Mouse (Mus musculus): ENCODE measurements at regions not wholly inside any gene's neighbourhood (a gene's known extent, or its start where the extent isn't known, plus 50 kb on each side); places are given as distances from the start of the nearest gene placed in this dataset.

GRCm38 (mm10) chr8:10869866-10870265 lies 138.4 kb downstream of the Irs2 start:
- no peak for DNase-seq (ENCODE audit: low spot score in 2 of 2)

DNA sequence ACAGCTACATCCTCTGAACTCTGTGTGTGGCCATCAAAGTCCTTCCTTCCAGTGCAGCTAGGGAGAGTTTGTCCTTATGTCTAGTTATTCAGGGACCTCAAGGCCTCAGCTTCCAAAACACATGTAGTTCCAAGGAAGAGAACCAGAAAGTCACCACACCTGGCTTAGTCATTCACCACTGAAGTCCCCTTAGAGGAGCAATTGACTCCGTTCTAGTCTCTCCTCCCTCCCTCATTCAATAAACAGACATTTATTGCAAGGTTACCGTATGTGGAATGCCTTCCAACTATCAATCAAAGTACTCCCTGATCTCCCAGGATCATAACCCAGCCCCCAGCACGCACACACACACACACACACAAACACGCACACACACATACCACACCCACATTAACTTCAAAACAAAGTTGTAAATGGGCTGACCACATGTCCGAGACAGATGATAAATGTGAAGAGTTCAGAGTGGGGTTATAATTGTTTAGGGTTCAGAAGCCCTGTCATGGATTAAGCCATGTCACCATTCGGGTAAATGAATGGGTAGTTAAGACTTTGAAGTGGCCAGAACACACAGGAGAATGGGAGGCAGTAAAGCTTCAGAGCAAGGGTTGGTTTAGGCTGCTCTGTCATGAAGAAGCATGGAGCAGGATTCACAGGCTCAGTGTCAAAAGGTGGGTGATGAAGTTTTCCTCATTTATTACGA lies 141.4 kb downstream of the Irs2 start:
- no peak for DNase-seq (ENCODE audit: low spot score in 2 of 2)

DNA sequence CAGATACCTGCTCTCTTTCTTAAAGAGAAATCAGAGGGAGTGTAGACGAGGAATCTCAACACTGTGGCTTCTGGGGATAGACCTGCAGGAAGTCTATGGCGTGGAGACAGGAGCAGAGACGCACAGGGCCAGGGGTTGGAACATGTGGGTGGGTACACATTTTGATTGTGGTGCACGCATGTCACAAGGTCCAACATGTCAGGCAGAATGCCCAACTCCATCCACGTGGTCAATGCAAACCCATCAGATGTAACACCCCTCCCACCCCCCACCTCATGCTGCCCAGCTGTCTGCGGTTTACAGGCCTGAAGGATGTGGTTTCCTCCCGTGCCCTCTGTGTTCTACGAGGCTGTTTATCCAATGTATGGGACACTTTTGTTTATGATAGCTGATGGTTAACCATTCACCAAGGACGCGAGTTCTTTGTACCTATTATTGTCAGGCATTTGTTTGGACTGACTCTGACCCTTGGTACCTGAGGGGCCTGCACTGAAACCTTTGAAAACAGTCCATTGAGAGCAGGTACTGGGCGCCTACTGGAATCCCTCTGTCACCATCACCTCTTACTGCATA lies 142.2 kb downstream of the Irs2 start:
- no peak for DNase-seq (ENCODE audit: low spot score in 2 of 2)

GRCm38 (mm10) chr8:10865415-10865821 lies 142.8 kb downstream of the Irs2 start:
- no peak for DNase-seq (ENCODE audit: low spot score in 2 of 2)

GRCm38 (mm10) chr8:10862442-10862841 lies 145.8 kb downstream of the Irs2 start:
- DNase-seq (ENCODE audit: low spot score in 2 of 2) = no peak

GRCm38 (mm10) chr8:10860810-10861209 lies 147.4 kb downstream of the Irs2 start:
- no peak for DNase-seq (ENCODE audit: low spot score in 2 of 2)

DNA sequence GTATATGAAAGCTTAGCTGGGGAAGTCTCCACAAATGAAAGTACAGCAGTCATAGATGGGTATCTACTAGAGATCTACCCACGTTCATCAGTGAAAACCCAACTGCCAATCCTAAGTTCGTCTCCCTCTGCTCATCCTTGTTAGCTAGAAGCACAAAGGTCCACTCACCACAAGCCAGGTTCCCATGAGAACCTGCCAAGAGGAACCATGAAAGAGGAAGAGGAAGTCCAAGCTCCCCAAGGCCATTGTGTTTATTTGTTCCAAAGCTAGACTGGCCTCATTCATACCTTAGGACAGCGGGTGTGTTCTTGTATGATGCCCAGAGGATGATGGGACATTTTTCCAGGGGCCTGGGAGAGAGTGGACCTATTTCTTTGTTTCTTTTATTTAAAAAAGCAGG lies 150.4 kb downstream of the Irs2 start:
- DNase-seq (ENCODE audit: low spot score in 2 of 2) = no peak

GRCm38 (mm10) chr8:10856996-10857720 lies 151.1 kb downstream of the Irs2 start:
- no peak for DNase-seq (ENCODE audit: low spot score in 2 of 2)

DNA sequence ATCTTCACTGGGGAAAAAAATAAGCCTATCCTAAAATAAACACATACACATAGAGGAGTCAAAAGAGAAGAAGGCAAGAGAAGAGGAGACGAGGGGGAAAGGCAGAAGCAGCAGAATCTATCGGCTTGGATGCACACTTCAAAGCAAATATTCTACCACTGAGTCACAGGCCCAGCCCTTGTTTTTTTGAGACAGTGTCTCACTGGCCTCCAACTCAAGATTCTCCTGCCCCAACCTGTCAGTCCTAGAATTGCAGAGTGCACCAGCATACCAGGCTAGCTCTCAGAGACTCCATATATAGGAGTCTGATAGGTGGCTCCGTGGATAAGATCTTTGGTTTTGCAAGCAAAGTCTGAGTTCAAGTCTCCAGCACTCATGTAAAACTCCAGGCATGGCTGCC lies 152.6 kb downstream of the Irs2 start:
- DNase-seq (ENCODE audit: low spot score in 2 of 2) = no peak

- no peak for DNase-seq (ENCODE audit: low spot score in 2 of 2)
Observed at GRCm38 (mm10) chr8:10855131-10855530, 153.1 kb downstream of the Irs2 start.

DNA sequence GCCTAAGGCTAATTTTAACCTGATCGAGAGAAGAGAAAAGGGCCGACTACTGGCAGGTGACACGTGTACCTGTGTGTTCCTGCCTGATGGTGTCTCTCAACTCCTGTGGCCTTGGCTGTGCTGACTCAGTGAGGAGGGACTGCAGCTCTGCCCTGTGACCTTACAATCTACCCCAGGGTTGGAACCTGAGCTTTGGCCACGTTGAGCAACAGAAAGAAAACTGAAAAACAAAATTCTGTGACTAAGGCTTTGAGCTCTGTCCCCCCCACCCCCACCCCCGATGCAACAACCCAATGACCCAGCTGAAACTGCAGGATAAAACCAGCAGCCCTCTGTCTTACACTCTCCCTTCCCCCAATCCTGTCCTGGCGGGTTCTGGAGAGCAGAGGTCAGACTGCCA lies 153.7 kb downstream of the Irs2 start:
- no peak for DNase-seq (ENCODE audit: low spot score in 2 of 2)

- DNase-seq (ENCODE audit: low spot score in 2 of 2) = no peak
Observed at GRCm38 (mm10) chr8:10853901-10854300, 154.4 kb downstream of the Irs2 start.

- DNase-seq (ENCODE audit: low spot score in 2 of 2) = no peak
Observed at GRCm38 (mm10) chr8:10849916-10850315, 158.3 kb downstream of the Irs2 start.

DNA sequence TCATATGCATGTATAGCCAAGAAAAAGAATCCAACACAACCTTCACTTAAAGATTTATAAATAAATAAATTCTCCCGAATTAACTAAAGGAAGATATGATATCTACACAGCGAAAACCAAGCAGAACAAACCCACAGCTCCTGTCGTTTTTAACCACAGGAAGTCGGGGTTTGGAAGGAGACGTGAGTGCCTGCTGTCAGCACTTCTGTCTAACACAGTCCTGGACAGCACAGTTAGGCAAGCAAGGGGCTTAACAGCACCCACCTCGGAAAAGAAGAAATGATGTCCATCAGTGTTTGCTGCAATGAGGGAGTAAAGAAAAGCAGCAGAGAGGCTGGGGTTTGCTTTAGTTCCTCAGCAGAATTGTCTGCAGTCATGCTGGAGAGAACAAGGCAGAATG lies 162.7 kb downstream of the Irs2 start:
- no peak for DNase-seq (ENCODE audit: low spot score in 2 of 2)

- no peak for DNase-seq (ENCODE audit: low spot score in 2 of 2)
Observed at GRCm38 (mm10) chr8:10840853-10841531, 167.3 kb downstream of the Irs2 start.

- DNase-seq (ENCODE audit: low spot score in 2 of 2) = no peak
Observed at GRCm38 (mm10) chr8:10840044-10840443, 168.2 kb downstream of the Irs2 start.

DNA sequence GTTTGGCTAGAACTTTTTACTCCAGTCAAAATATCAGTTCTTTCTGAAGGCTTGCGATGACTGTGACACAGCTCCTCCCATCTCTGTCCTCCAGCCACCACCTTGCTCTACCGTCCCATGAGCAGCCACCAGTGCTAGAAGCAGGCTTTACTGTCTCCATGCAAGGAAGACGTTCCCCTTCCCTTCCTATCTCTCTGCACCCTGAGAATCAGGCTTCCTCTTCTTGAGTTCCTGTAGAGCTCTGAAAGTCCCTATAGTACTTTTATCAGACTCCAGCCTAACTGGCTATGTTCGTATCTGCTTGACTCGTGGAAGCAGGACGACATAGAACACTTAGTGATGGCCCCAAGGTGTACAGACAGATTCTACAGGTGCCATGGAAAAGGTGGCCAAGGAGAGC lies 173.2 kb downstream of the Irs2 start:
- no peak for DNase-seq (ENCODE audit: low spot score in 2 of 2)

GRCm38 (mm10) chr8:10831864-10832263 lies 176.4 kb downstream of the Irs2 start:
- DNase-seq (ENCODE audit: low spot score in 2 of 2) = no peak

DNA sequence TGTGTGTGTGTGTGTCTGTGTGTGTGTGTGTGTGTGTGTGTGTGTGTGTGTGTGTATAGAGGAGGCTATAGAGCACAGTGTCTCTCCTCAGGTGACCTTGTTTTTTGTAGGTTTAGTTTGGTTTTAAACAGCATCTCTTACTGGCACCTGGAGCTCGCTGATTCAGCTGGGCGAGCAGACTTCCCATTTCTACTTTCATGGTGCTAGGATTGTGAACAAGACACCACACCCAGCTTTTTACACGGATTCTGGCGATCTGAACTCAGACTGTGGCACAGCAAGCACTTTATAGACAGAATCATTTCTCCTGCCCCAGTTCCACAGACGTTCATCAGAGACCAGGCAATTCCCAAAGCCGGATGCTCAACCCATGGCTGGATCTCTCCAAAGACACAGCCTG lies 177.0 kb downstream of the Irs2 start:
- no peak for DNase-seq (ENCODE audit: low spot score in 2 of 2)

- DNase-seq (ENCODE audit: low spot score in 2 of 2) = no peak
Observed at GRCm38 (mm10) chr8:10830835-10831234, 177.4 kb downstream of the Irs2 start.

- no peak for DNase-seq (ENCODE audit: low spot score in 2 of 2)
Observed at GRCm38 (mm10) chr8:10828580-10828979, 179.7 kb downstream of the Irs2 start.

DNA sequence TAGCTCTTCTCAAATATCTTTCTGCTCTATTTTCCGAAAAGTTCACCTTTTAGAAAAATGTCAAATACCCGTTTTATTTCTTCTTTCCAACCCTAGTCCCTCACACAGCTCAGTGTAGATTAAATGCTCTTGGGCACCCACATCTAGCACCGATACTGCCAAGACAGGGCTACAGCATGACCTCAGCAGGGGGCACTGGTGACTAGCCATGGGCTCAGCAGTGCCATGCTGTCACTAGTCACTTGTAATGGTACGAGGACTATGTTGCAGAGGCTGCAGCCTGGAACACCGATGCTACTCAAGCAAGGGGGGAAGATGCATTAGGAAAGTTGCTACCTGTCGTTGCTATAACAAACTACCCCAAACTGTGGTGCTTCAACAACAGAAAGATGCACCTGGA lies 180.7 kb downstream of the Irs2 start:
- DNase-seq (ENCODE audit: low spot score in 2 of 2) = no peak

DNA sequence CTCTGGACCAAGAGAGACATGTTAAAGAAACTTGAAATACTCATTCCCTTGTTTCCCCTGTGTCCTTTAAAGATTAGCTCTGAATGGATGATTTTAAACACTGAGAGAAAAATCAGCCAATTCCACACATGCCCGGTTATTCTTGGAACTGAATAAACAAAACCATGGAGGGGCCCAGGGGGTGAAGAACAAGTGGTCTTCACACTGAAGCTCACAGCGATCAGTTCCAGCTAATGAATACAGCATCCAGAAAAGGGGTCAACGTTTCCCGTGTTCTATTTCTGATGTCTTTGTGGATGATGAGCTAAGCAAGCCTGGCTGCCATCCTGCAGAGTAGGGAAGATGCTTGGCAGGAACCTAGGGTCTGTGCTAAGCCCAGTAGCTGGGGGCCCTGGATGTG lies 182.3 kb downstream of the Irs2 start:
- DNase-seq (ENCODE audit: low spot score in 2 of 2) = no peak

All from right cerebral cortex, postnatal 10 days (tissue).